Mouse (Mus musculus) frontal cortex, postnatal 36 days (tissue): ENCODE data around the gene Gm572.

Experiments used
- DNase-seq, 2 experiments: peaks; one replicate each; pipeline ENCODE4 v3.0.0; 2022; ENCODE audit warnings: low spot score in 2 of 2

Gene Gm572

GRCm38 (mm10) chr4:148664021-148664420, 20.9 kb downstream of the Gm572 start:
- DNase-seq = no peak

- DNase-seq = no peak
Observed at GRCm38 (mm10) chr4:148667006-148667755, 24.1 kb downstream of the Gm572 start.

- no peak for DNase-seq
Observed at GRCm38 (mm10) chr4:148671230-148671947, 28.3 kb downstream of the Gm572 start.

GRCm38 (mm10) chr4:148675043-148675442, 31.9 kb downstream of the Gm572 start:
- no peak for DNase-seq

- no peak for DNase-seq
Observed at GRCm38 (mm10) chr4:148676188-148676960, 33.3 kb downstream of the Gm572 start.

GRCm38 (mm10) chr4:148676961-148677637, 34.0 kb downstream of the Gm572 start:
- DNase-seq = no peak

- no peak for DNase-seq
Observed at GRCm38 (mm10) chr4:148678105-148678504, 35.0 kb downstream of the Gm572 start.

- no peak for DNase-seq
Observed at GRCm38 (mm10) chr4:148680505-148681067, 37.5 kb downstream of the Gm572 start.

- DNase-seq = peak; percentile 55
Observed at GRCm38 (mm10) chr4:148681429-148681828, 38.3 kb downstream of the Gm572 start.

- DNase-seq = no peak
Observed at GRCm38 (mm10) chr4:148682961-148683360, 39.8 kb downstream of the Gm572 start.

GRCm38 (mm10) chr4:148683539-148683938, 40.4 kb downstream of the Gm572 start:
- no peak for DNase-seq

GRCm38 (mm10) chr4:148686491-148686941, 43.4 kb downstream of the Gm572 start:
- no peak for DNase-seq

- no peak for DNase-seq
Observed at GRCm38 (mm10) chr4:148688091-148688490, 45.0 kb downstream of the Gm572 start.

- DNase-seq = no peak
Observed at GRCm38 (mm10) chr4:148691185-148691584, 48.1 kb downstream of the Gm572 start.

GRCm38 (mm10) chr4:148693417-148693959, 50.4 kb downstream of the Gm572 start:
- no peak for DNase-seq

- DNase-seq = peak; percentile 17 to 30
Observed at GRCm38 (mm10) chr4:148704756-148705155, 61.6 kb downstream of the Gm572 start.

GRCm38 (mm10) chr4:148708836-148709235, 65.7 kb downstream of the Gm572 start:
- no peak for DNase-seq

- DNase-seq = no peak
Observed at GRCm38 (mm10) chr4:148710446-148710845, 67.3 kb downstream of the Gm572 start.

- no peak for DNase-seq
Observed at GRCm38 (mm10) chr4:148711323-148711722, 68.2 kb downstream of the Gm572 start.

- DNase-seq = no peak
Observed at GRCm38 (mm10) chr4:148712632-148713031, 69.5 kb downstream of the Gm572 start.

- no peak for DNase-seq
Observed at GRCm38 (mm10) chr4:148714064-148714463, 70.9 kb downstream of the Gm572 start.
